Mouse (Mus musculus) thymus, postnatal 14 days (tissue): ENCODE data around the gene Galntl6.

Experiments used
- DNase-seq: peaks from one replicate; pipeline ENCODE4 v3.0.0; 2021

The Galntl6 gene

DNA sequence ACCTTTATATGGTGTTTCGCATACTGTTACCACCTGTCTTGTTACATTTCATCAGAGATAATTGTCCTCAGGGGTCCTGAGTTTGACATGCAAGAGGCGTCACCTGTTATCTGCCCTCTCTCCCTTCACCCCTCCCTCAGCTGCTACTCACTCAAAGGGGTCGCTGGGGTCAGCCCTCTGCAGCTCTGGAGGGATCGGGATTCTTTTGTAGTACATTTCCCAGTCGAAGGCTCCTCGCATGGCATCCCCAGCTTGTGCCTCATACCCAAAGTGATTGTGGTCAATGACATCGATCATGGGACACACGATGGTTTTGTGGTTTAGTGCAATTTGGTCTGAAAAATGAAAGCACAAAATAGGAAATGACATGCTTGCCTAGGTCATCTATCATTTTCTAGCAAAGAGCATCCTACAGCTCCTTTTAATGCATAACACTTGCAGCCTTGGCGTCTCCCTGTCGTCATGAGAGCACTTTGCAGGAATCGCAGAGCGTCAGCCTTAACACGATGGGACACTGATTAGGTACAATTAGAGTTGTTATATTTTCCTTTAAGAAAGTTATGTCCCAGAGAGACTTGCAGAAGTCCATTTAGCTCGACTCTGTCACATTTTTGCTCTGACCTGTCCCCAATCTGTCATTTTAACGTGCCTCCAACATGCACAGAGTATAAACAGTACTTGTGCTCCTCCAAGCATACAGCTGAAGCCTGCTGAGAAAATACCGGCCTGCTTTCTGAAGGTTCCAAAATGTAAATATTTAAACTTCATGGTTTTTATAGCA is 954.1 kb downstream of the Galntl6 start:
- DNase-seq = no peak

DNA sequence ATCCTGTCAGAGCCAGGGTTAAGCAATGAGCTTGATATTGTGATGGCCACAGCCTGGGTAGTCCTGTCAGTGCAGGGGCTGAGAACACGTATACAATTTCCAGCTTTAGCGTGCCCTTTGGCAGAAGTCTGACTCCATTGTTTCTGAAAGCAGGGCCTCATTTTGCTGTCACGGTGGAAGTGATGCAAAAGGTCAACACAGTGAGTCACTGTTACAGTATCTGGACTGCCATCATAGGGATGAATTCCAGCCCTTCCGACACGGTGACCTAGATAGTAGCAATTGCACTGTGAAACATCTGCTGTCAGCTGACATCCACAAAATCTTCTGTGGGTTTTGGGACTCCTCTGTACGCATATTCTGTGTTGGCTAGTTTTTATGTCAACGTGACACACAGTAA is 956.9 kb downstream of the Galntl6 start:
- DNase-seq = no peak

DNA sequence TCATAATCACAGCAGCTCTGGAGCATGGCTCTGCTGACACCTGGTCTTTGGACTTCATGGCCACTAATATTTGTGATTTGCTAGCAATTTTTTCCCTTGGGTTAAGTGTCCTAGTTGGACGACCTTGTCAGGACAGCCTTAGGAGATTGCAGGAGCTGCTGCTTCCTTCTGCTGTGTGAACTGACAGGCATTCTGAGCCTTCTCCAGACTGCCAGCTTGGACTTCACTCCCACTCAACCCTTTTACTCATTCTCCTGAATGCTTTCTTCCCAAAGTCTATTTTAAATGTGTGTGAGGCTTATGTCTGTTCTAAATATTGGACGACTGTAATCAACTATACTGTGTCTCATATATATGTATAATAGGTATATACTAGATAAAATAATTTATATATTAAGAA is 971.3 kb downstream of the Galntl6 start:
- no peak for DNase-seq

- no peak for DNase-seq
Measured at GRCm38 (mm10) chr8:57939856-57940420, 972.5 kb downstream of the Galntl6 start.

DNA sequence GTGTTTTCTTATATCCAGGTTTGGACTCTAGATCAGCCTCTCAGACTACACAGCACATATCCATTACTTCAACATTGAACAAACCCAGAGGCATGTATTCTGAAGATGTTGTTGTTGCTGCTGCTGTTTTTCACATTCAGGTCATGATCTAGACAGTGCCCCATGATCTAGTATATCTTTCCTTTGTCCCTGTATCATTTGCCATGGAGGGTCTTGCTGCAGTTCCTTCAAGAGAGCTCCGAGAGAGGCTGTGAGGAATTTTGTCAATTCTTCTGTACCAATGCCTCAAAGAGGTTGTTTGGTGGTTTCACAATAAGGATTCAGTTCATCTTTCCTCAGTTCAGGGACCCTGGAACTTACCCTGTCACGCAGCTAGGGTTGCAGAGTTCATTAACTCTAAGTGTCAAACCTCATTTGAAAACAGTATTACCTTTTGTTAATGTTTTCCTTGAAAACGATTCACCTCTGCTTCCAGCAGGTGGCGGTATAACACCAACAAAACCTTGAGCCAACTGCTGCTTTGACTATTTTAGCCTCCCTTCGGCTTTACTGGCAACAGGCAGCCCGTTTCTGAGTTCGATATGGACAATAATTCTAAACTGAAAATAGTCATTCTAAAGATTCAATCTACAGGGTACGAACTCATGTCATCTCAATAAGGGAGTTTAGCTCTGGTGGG is 973.1 kb downstream of the Galntl6 start:
- peak; percentile 16 for DNase-seq

GRCm38 (mm10) chr8:57927074-57927473 is 985.4 kb downstream of the Galntl6 start:
- DNase-seq = no peak

DNA sequence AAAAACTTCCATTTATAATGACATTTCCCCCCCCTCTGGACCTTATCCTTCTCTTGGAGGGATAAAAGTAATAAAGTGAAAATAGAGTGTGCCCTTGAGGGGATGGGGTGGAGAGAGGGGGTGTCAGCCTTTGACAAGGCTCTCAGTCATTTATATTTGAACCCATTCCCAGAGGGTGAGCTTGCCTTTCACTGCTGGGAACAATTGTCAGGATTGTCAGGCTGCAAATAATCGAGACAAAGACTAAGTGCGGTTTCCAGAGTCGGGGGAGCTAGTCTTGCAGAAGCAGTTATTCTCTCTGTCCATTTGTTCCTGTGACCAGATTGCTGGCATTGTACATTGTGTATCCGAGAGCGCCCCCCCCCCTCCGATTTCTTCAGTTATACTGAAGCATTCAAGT is 988.9 kb downstream of the Galntl6 start:
- no peak for DNase-seq

GRCm38 (mm10) chr8:57923130-57923529 is 989.3 kb downstream of the Galntl6 start:
- no peak for DNase-seq

GRCm38 (mm10) chr8:57922214-57923070 is 990.0 kb downstream of the Galntl6 start:
- DNase-seq = no peak

DNA sequence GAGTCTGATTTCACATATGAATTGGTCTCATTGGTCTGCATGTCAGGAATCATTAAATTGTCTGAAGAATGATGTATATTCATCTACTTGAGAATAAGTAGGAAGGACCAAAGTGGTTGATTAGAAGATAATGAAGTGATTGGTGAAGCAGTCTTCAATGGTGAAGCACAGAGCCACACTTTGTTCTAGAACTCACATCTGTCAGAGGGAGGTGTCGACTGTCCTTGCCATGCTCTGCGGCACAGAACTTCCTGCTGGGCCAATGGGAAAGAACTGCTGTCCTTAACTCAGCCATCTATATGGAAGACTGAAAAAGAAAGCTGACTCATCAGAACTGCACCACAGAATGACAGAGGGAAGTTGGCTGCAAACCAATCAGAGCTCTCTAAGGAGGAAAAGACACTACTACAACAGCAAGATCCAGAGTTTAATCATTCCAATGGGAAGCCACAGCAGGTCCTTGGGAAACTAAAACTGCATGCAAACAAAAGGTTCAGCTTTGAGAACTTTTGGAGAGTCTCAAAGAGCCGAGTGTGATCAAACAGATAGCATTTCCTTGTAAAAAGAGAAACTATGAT is 992.0 kb downstream of the Galntl6 start:
- DNase-seq = no peak

- no peak for DNase-seq
Measured at GRCm38 (mm10) chr8:57918720-57919640, 993.5 kb downstream of the Galntl6 start.

GRCm38 (mm10) chr8:57893360-57893759 is 1019.1 kb downstream of the Galntl6 start:
- no peak for DNase-seq

DNA sequence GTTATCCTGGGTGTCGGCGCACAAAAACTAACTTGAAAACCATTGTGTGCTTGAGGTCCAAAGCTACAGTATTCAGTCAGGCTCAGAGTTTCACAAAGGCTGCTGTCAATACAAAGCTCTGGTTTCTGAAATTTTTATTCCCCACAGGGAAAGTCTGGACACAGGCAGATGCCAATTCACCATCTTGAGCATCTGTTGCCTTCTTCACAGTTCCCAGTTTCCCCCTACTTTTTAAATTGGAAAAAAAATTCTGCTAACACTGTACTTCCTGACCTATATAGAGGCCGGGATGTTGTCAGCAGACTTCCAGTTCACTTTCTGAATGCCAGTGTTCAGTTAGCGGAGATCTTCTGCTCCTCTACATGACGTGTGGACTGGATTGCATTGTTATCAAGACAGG is 1020.3 kb downstream of the Galntl6 start:
- no peak for DNase-seq

- no peak for DNase-seq
Measured at GRCm38 (mm10) chr8:57890159-57890558, 1022.3 kb downstream of the Galntl6 start.

GRCm38 (mm10) chr8:57888831-57889230 is 1023.6 kb downstream of the Galntl6 start:
- DNase-seq = no peak

GRCm38 (mm10) chr8:57879452-57879851 is 1033.0 kb downstream of the Galntl6 start:
- DNase-seq = no peak

DNA sequence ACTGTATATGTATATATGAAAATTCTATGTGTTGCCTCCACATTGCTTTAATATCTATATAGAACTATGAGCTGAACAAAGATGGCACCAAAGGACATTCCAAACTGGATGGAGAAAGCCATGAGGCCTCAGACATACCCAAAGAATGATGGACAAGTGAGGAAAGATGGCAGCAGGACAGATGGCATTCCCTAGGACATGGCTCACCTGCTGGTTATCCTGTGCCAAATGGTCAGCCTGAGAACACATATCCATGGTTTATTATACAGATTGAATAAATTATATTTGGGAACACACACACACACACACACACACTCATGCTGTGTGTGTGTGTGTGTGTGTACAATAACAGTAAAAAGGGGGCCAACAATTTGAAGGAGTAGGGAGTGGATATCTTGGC is 1063.4 kb downstream of the Galntl6 start:
- no peak for DNase-seq

GRCm38 (mm10) chr8:57843461-57843860 is 1069.0 kb downstream of the Galntl6 start:
- DNase-seq = no peak

DNA sequence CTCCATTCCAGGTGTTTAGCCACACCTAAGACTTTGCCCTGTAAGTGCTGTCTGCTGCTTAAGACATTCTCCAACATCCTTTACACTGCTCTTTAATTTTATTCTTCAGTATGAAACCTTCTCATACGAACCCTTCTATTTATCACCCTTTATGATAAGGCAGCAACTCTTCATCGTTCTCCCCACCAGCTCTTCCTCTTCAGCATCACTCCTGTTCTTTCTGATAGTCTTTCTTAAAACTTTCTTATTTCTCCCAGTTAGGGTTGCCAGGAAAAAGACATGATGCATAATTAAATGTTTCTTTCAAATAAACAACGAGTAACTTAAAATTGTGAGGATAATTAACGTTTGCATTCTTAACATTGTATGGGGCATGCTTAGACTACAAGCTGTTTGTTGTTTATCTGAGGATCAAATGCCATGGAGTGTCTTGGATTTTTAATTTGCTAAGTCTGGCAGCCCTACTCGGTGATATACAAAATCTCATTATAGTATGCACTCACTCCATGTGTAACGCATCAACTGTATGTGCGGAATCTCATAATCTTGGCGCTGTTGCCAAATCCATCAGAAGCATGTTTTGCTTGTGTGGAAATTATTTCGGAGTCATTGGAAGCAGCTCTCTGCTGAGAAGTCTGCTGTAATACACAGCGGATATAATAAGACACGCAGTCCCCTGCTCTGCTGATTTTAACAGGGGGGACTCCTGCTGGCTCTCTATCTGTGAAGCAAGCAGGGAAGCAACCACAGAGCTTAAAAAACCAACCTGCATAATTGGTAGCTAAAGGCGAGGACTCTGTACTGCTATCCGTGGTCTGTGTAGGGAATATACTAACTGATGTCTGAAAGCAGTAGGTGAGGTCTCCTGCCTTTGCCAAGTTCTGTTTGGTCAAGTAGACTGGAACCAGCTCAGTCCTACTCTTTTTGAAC is 1069.7 kb downstream of the Galntl6 start:
- DNase-seq = no peak

GRCm38 (mm10) chr8:57841446-57841845 is 1071.0 kb downstream of the Galntl6 start:
- DNase-seq = no peak

DNA sequence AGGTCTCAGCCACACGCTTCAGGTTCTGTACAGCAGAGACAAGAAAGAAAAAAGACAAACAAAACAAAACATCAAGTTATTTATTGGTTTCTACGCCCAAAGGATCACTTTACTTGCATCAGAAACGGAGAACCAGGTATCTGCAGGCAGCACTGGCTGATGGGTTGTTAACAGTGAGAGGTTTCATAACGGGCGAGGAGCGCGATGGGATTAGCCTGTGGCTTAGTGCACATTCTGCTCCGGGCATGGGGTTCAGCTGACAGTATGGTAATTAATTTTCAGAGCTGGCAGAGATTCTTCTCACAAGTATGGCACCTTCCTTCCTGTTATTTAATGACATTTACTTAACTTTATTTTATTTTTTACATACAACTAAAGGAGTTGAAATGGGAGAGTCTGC is 1075.1 kb downstream of the Galntl6 start:
- no peak for DNase-seq
